Mouse (Mus musculus): ENCODE results near the gene Jdp2. TPM values are rescaled to one million over a fixed set of nuclear protein-coding genes. Genes with fewer than 3 reads are reported as not detected.

Gene Jdp2
- polyA plus RNA-seq, 1 experiment, result 6.2 TPM

GRCm38 (mm10) chr12:85601531-85601930 lies 2.7 kb downstream of the Jdp2 start:
- no peak overlapping the region for H3K4me3 ChIP-seq (ENCODE audit: insufficient read depth, low read depth, low read length)
- H3K27ac ChIP-seq (ENCODE audit: insufficient read depth, low read depth, low read length), result no peak overlapping the region
- no peaks in the 10 kb centered on the region for H3K36me3 ChIP-seq (ENCODE audit: control insufficient read depth, insufficient read depth, low read length)
- H3K4me1 ChIP-seq (ENCODE audit: control insufficient read depth, insufficient read depth, low read length), result peaks cover 10% of the 10 kb centered on the region; the same call in 1 of the 2 replicates
- no peaks in the 10 kb centered on the region for H3K27me3 ChIP-seq (replicated peaks; ENCODE audit: control insufficient read depth, insufficient read depth, low read length)
- 92% methylated on average over 6 of the region's 6 CpGs for WGBS
- TF ChIP-seq CTCF (conservative IDR thresholded peaks at IDR 0.05; ENCODE audit: insufficient read depth, insufficient read length, low read depth, low read length) (no peak), POLR2A (IDR thresholded peaks at IDR 0.05; ENCODE audit: low read depth, low read length) (no peak)
- no peak for DNase-seq

GRCm38 (mm10) chr12:85602153-85602552 lies 3.3 kb downstream of the Jdp2 start:
- 55% methylated on average over 2 of the region's 2 CpGs for WGBS
- Histone ChIP-seq H3K4me1 (ENCODE audit: control insufficient read depth, insufficient read depth, low read length) (peaks cover 10% of the 10 kb centered on the region; the same call in 1 of the 2 replicates), H3K36me3 (ENCODE audit: control insufficient read depth, insufficient read depth, low read length) (no peaks in the 10 kb centered on the region), H3K27ac (ENCODE audit: insufficient read depth, low read depth, low read length) (no peak overlapping the region), H3K4me3 (ENCODE audit: insufficient read depth, low read depth, low read length) (no peak overlapping the region), H3K27me3 (replicated peaks; ENCODE audit: control insufficient read depth, insufficient read depth, low read length) (no peaks in the 10 kb centered on the region)
- no peak for DNase-seq
- TF ChIP-seq CTCF (conservative IDR thresholded peaks at IDR 0.05; ENCODE audit: insufficient read depth, insufficient read length, low read depth, low read length) (no peak), POLR2A (IDR thresholded peaks at IDR 0.05; ENCODE audit: low read depth, low read length) (no peak)

- Histone ChIP-seq H3K36me3 (ENCODE audit: control insufficient read depth, insufficient read depth, low read length) (no peaks in the 10 kb centered on the region), H3K27ac (ENCODE audit: insufficient read depth, low read depth, low read length) (no peak overlapping the region), H3K27me3 (replicated peaks; ENCODE audit: control insufficient read depth, insufficient read depth, low read length) (no peaks in the 10 kb centered on the region), H3K4me1 (ENCODE audit: control insufficient read depth, insufficient read depth, low read length) (peaks cover 10% of the 10 kb centered on the region; the same call in 1 of the 2 replicates), H3K4me3 (ENCODE audit: insufficient read depth, low read depth, low read length) (no peak overlapping the region)
- WGBS, result 43% methylated on average over 12 of the region's 12 CpGs
- DNase-seq, result peak; percentile 44
- TF ChIP-seq CTCF (conservative IDR thresholded peaks at IDR 0.05; ENCODE audit: insufficient read depth, insufficient read length, low read depth, low read length) (no peak), POLR2A (IDR thresholded peaks at IDR 0.05; ENCODE audit: low read depth, low read length) (no peak)
These were observed 4.0 kb downstream of the Jdp2 start for GRCm38 (mm10) chr12:85602811-85603210.

- TF ChIP-seq POLR2A (IDR thresholded peaks at IDR 0.05; ENCODE audit: low read depth, low read length), result no peak
- TF ChIP-seq CTCF (conservative IDR thresholded peaks at IDR 0.05; ENCODE audit: insufficient read depth, insufficient read length, low read depth, low read length), result no peak
- no peak overlapping the region for H3K4me3 ChIP-seq (ENCODE audit: insufficient read depth, low read depth, low read length)
- H3K27me3 ChIP-seq (replicated peaks; ENCODE audit: control insufficient read depth, insufficient read depth, low read length), result no peaks in the 10 kb centered on the region
- H3K4me1 ChIP-seq (ENCODE audit: control insufficient read depth, insufficient read depth, low read length), result peaks cover 10% of the 10 kb centered on the region; the same call in 1 of the 2 replicates
- DNase-seq, result no peak
- no peak overlapping the region for H3K27ac ChIP-seq (ENCODE audit: insufficient read depth, low read depth, low read length)
- no peaks in the 10 kb centered on the region for H3K36me3 ChIP-seq (ENCODE audit: control insufficient read depth, insufficient read depth, low read length)
- WGBS, result 82% methylated on average over 9 of the region's 9 CpGs
These were observed 4.9 kb downstream of the Jdp2 start for GRCm38 (mm10) chr12:85603767-85604166.

GRCm38 (mm10) chr12:85604301-85604998 lies 5.6 kb downstream of the Jdp2 start:
- H3K27me3 ChIP-seq (replicated peaks; ENCODE audit: control insufficient read depth, insufficient read depth, low read length), result no peaks in the 10 kb centered on the region
- H3K4me1 ChIP-seq (ENCODE audit: control insufficient read depth, insufficient read depth, low read length), result peaks cover 10% of the 10 kb centered on the region; the same call in 1 of the 2 replicates
- peak; percentile 22 for DNase-seq
- H3K4me3 ChIP-seq (ENCODE audit: insufficient read depth, low read depth, low read length), result no peak overlapping the region
- WGBS, result 68% methylated on average over 9 of the region's 9 CpGs
- no peaks in the 10 kb centered on the region for H3K36me3 ChIP-seq (ENCODE audit: control insufficient read depth, insufficient read depth, low read length)
- H3K27ac ChIP-seq (ENCODE audit: insufficient read depth, low read depth, low read length), result no peak overlapping the region
- no peak for TF ChIP-seq CTCF (conservative IDR thresholded peaks at IDR 0.05; ENCODE audit: insufficient read depth, insufficient read length, low read depth, low read length)
- no peak for TF ChIP-seq POLR2A (IDR thresholded peaks at IDR 0.05; ENCODE audit: low read depth, low read length)

GRCm38 (mm10) chr12:85607519-85608449 lies 9.0 kb downstream of the Jdp2 start:
- peak; percentile 31 for DNase-seq
- TF ChIP-seq POLR2A (IDR thresholded peaks at IDR 0.05; ENCODE audit: low read depth, low read length) (no peak), CTCF (conservative IDR thresholded peaks at IDR 0.05; ENCODE audit: insufficient read depth, insufficient read length, low read depth, low read length) (no peak)
- Histone ChIP-seq H3K27me3 (replicated peaks; ENCODE audit: control insufficient read depth, insufficient read depth, low read length) (no peaks in the 10 kb centered on the region), H3K4me1 (ENCODE audit: control insufficient read depth, insufficient read depth, low read length) (peaks cover 6% of the 10 kb centered on the region; the same call in 1 of the 2 replicates), H3K27ac (ENCODE audit: insufficient read depth, low read depth, low read length) (no peak overlapping the region), H3K4me3 (ENCODE audit: insufficient read depth, low read depth, low read length) (no peak overlapping the region), H3K36me3 (ENCODE audit: control insufficient read depth, insufficient read depth, low read length) (no peaks in the 10 kb centered on the region)
- 83% methylated on average over 14 of the region's 14 CpGs for WGBS

- no peak overlapping the region for H3K4me3 ChIP-seq (ENCODE audit: insufficient read depth, low read depth, low read length)
- H3K4me1 ChIP-seq (ENCODE audit: control insufficient read depth, insufficient read depth, low read length), result peaks cover 3% of the 10 kb centered on the region; the same call in 1 of the 2 replicates
- H3K27me3 ChIP-seq (replicated peaks; ENCODE audit: control insufficient read depth, insufficient read depth, low read length), result no peaks in the 10 kb centered on the region
- no peaks in the 10 kb centered on the region for H3K36me3 ChIP-seq (ENCODE audit: control insufficient read depth, insufficient read depth, low read length)
- 91% methylated on average over 9 of the region's 9 CpGs for WGBS
- no peak for TF ChIP-seq CTCF (conservative IDR thresholded peaks at IDR 0.05; ENCODE audit: insufficient read depth, insufficient read length, low read depth, low read length)
- TF ChIP-seq POLR2A (IDR thresholded peaks at IDR 0.05; ENCODE audit: low read depth, low read length), result no peak
- no peak overlapping the region for H3K27ac ChIP-seq (ENCODE audit: insufficient read depth, low read depth, low read length)
- no peak for DNase-seq
These were observed 11.3 kb downstream of the Jdp2 start for GRCm38 (mm10) chr12:85610167-85610566.

Data from kidney, adult 2 months (tissue).